Mouse (Mus musculus) kidney, embryonic 14.5 days (tissue): ENCODE results near the gene Tmem236. TPM values are rescaled to one million over a fixed set of nuclear protein-coding genes. Genes with fewer than 3 reads are reported as not detected.

Source experiments
- ATAC-seq: fragments of 200-750 bp; cut with Nextera tagmentation; 2 replicates; pipeline ENCODE4 v1.8.0; 2017; ENCODE audit warnings: moderate number of reproducible peaks, mild to moderate bottlenecking, moderate TSS enrichment, moderate library complexity; ENCODE audit not compliant: low FRiP score, low TSS enrichment
- H3K27ac ChIP-seq: fragments of 300-500 bp; sonication (generic); 2 replicates; pipeline ENCODE4 v1.5.1; 2014; ENCODE audit warnings: low read depth, mild to moderate bottlenecking, low read length, moderate library complexity, mixed read lengths
- H3K27me3 ChIP-seq: fragments of 300-500 bp; sonication (generic); 2 replicates; pipeline ENCODE4 v1.6.1; 2014; ENCODE audit warnings: mild to moderate bottlenecking, low read length; ENCODE audit not compliant: control insufficient read depth, insufficient read depth
- H3K36me3 ChIP-seq: fragments of 300-500 bp; sonication (generic); 2 replicates; pipeline ENCODE4 v1.6.1; 2014; ENCODE audit warnings: low read length, mixed read lengths; ENCODE audit not compliant: control insufficient read depth, insufficient read depth
- H3K4me1 ChIP-seq: fragments of 300-500 bp; sonication (generic); 2 replicates; pipeline ENCODE4 v1.6.1; 2014; ENCODE audit warnings: low read length, mixed read lengths; ENCODE audit not compliant: control insufficient read depth, insufficient read depth
- H3K4me2 ChIP-seq: fragments of 300-500 bp; sonication (generic); replicated peaks from 2 replicates; pipeline ENCODE4 v1.6.1; 2014; ENCODE audit warnings: low read depth, mild to moderate bottlenecking, low read length
- H3K4me3 ChIP-seq: fragments of 300-500 bp; sonication (generic); 2 replicates; pipeline ENCODE4 v1.5.1; 2014; ENCODE audit warnings: mild to moderate bottlenecking, low read length
- H3K9ac ChIP-seq: fragments of 300-500 bp; sonication (generic); 2 replicates; pipeline ENCODE4 v1.6.1; 2014; ENCODE audit warnings: low read depth, mild to moderate bottlenecking, low read length, moderate library complexity
- H3K9me3 ChIP-seq: fragments of 300-500 bp; sonication (generic); 2 replicates; pipeline ENCODE4 v1.6.1; 2016; ENCODE audit warnings: low read length; ENCODE audit not compliant: control insufficient read depth
- WGBS: fragments of 180-500 bp; shearing (Covaris S2); extraction: QIAGEN DNeasy Blood & Tissue Kit; methylation state at CpG from one replicate; pipeline ENCODE4 v1.1.7; 2014; 5-methylcytosine and 5-hydroxymethylcytosine counted together
- polyA plus RNA-seq: library from polyadenylated mRNA; unstranded; fragments of >200 nt; fragmentation: Nextera tagmentation; extraction: Ambion mirVana; gene quantifications from 2 replicates; pipeline ENCODE4 v1.2.1, GENCODE M21; 2014

Tmem236 gene
- 0.07 and 0.11 TPM in 2 replicates for polyA plus RNA-seq

DNA sequence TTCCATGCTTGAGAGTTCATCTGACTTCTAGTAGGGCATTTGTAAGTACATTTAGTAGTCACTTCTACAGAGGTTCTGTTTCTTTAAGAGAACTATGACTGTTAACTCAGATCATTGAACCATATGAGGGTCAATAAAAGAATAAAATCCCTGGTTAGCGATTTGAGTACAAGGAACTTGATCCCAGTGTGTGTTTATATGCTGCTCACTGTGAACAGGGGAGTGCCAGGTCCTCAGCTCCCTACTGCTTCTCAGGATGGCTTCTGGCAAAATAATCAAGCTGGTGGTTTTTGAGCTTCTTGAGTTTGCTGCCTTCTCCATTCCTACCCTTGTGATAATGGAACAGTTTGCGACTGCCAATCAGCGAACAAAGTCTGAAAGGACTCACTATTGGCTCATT is at the start of gene Tmem236:
TSS of gene Tmem236 (plus strand) at position 190 of the 400 bp plus-strand sequence.
- WGBS = 61% methylated on average over 3 of the region's 3 CpGs
- H3K27ac ChIP-seq = no peak within 1 kb of the TSS
- no peaks in the 10 kb centered on the region for H3K27me3 ChIP-seq
- peak; percentile 62; the same call in 1 of the 2 replicates for ATAC-seq
- no peaks in the 10 kb centered on the region for H3K36me3 ChIP-seq
- no peak within 1 kb of the TSS for H3K4me3 ChIP-seq
- no peak within 1 kb of the TSS for H3K4me2 ChIP-seq
- H3K9me3 ChIP-seq = no peaks in the 10 kb centered on the region
- H3K4me1 ChIP-seq = no peaks in the 10 kb centered on the region
- H3K9ac ChIP-seq = no peak within 1 kb of the TSS

GRCm38 (mm10) chr2:14126387-14126786 is 47.9 kb upstream of the Tmem236 start:
- WGBS = 83% methylated on average over 6 of the region's 6 CpGs
- Histone ChIP-seq H3K27ac (no peak overlapping the region), H3K4me3 (no peak overlapping the region), H3K9ac (no peak overlapping the region), H3K4me1 (no peaks in the 10 kb centered on the region), H3K4me2 (no peak overlapping the region), H3K9me3 (no peaks in the 10 kb centered on the region), H3K36me3 (peaks cover 18% of the 10 kb centered on the region; the same call in 1 of the 2 replicates), H3K27me3 (no peaks in the 10 kb centered on the region)
- no peak for ATAC-seq

DNA sequence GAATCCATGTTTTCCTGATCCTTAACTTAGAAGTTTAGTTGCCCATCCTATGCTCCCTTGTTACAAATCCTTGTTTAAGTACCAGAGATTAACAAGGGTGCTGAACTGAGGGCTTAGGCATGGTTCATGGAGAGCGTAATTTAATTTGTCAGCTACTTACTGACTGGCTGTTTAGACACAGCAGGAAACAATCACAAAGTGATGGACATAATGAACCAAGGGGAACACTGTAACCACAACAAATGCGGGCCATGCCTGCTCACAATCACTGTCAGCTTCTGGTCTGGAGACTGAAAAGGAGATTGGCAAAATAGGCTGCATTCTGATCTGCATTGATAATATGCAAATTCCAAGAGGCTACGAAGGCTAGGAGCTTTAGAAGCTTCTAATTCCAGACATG is 46.7 kb upstream of the Tmem236 start:
- no peaks in the 10 kb centered on the region for H3K9me3 ChIP-seq
- no peaks in the 10 kb centered on the region for H3K4me1 ChIP-seq
- no peak overlapping the region for H3K4me2 ChIP-seq
- peaks cover 26% of the 10 kb centered on the region; the same call in 1 of the 2 replicates for H3K36me3 ChIP-seq
- ATAC-seq = no peak
- H3K27ac ChIP-seq = no peak overlapping the region
- H3K27me3 ChIP-seq = no peaks in the 10 kb centered on the region
- H3K4me3 ChIP-seq = no peak overlapping the region
- H3K9ac ChIP-seq = no peak overlapping the region
- 72% methylated on average over 3 of the region's 3 CpGs for WGBS

GRCm38 (mm10) chr2:14130641-14131339 is 43.5 kb upstream of the Tmem236 start:
- Histone ChIP-seq H3K9ac (no peak overlapping the region), H3K4me2 (no peak overlapping the region), H3K4me3 (no peak overlapping the region), H3K27ac (no peak overlapping the region), H3K9me3 (no peaks in the 10 kb centered on the region), H3K36me3 (peaks cover 27% of the 10 kb centered on the region; the same call in 1 of the 2 replicates), H3K4me1 (no peaks in the 10 kb centered on the region), H3K27me3 (no peaks in the 10 kb centered on the region)
- WGBS = 46% methylated on average over 12 of the region's 12 CpGs
- ATAC-seq = no peak

DNA sequence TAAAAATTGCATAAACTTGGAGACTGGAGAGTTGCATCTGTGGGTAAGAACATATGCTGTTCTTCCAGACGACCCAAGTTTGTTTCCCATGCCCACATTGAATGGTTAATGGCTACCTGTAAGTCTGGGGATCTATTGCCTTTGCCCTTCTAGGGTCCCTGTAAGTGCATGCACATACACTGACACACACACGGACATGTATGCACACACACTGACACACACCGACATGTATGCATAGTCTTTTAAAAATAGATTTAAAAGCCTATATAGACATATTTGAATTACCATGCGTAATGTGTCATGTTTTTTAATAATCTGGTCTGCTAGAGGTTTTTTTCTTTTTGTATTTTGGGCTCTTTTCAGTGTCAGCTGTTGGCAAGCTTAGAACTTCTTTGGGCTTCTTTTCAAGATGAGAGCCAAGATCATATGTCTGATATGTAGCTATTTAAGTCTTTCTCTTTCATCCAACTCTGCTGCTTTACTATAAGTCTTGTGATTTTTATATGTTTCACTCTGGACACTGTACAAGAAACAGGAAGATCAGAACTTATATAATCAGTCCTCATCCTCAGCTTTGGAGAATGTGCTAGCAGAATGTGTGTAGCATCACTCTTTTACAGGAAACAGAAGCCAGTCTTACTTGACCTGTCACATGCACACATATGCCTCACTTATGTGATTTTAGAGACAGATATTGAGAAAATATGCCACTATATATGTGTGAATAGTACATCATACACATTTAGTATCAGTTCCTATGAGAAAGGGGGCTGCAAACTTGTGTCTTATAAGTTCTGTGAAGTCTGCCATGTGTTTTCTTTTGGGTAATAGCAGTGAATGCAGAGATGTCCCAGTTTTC is 41.6 kb upstream of the Tmem236 start:
- Histone ChIP-seq H3K4me1 (no peaks in the 10 kb centered on the region), H3K27me3 (no peaks in the 10 kb centered on the region), H3K9ac (no peak overlapping the region), H3K4me3 (no peak overlapping the region), H3K27ac (no peak overlapping the region), H3K36me3 (peaks cover 25% of the 10 kb centered on the region; the same call in 1 of the 2 replicates), H3K4me2 (no peak overlapping the region), H3K9me3 (no peaks in the 10 kb centered on the region)
- no peak for ATAC-seq
- 89% methylated on average over 4 of the region's 4 CpGs for WGBS

DNA sequence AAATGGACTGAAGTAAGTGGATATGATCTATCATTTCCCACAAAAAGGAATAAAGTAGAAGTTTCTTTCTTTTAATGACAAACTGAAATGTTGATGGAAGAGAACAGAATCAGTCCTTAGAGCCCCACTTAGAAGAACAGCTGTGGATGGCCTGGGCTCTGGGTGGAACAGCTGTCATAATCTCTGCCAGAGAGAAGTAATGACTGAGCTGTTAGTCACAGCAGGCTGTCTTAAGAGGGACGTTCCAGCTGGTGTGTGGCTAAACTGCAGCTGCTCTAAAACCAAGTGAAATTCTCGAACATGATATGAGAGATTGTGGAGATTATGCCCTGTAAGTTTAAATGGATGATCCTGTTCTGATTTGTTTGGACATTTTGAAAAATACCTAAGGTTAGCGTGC is 37.4 kb upstream of the Tmem236 start:
- Histone ChIP-seq H3K4me1 (no peaks in the 10 kb centered on the region), H3K27ac (no peak overlapping the region), H3K9me3 (no peaks in the 10 kb centered on the region), H3K9ac (no peak overlapping the region), H3K4me3 (no peak overlapping the region), H3K36me3 (peaks cover 22% of the 10 kb centered on the region), H3K27me3 (no peaks in the 10 kb centered on the region), H3K4me2 (no peak overlapping the region)
- WGBS = 79% methylated on average over 3 of the region's 3 CpGs
- no peak; the same call in 1 of the 2 replicates for ATAC-seq

DNA sequence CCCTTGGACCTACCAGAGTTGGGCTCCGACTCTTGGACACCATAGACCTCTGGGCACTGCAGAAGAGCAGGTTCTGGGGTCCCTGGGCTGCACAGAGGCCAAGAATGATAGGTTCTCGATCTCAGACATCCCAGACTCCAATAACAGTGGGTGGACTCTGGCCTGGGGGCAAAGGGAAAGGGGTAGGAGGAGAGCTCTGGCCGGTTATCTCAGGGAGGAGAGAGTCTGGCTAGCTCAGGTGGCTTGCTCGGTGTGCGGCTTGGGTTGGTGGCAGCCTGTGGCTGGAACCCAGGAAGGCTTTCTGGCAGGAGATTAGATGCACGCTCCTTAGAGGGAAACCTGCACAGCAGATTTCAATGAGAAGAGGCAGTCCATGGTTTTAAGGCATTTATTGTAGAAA is 34.7 kb upstream of the Tmem236 start:
- H3K27me3 ChIP-seq = no peaks in the 10 kb centered on the region
- H3K27ac ChIP-seq = no peak overlapping the region
- no peak overlapping the region for H3K9ac ChIP-seq
- ATAC-seq = no peak
- no peaks in the 10 kb centered on the region for H3K4me1 ChIP-seq
- no peaks in the 10 kb centered on the region for H3K9me3 ChIP-seq
- H3K4me2 ChIP-seq = no peak overlapping the region
- no peak overlapping the region for H3K4me3 ChIP-seq
- 92% methylated on average over 6 of the region's 6 CpGs for WGBS
- peaks cover 36% of the 10 kb centered on the region for H3K36me3 ChIP-seq

- no peaks in the 10 kb centered on the region for H3K4me1 ChIP-seq
- H3K9me3 ChIP-seq = no peaks in the 10 kb centered on the region
- no peak overlapping the region for H3K4me2 ChIP-seq
- no peaks in the 10 kb centered on the region for H3K27me3 ChIP-seq
- no peak overlapping the region for H3K9ac ChIP-seq
- 79% methylated on average over 2 of the region's 2 CpGs for WGBS
- peaks cover 38% of the 10 kb centered on the region for H3K36me3 ChIP-seq
- H3K4me3 ChIP-seq = no peak overlapping the region
- no peak for ATAC-seq
- H3K27ac ChIP-seq = no peak overlapping the region
Observed at GRCm38 (mm10) chr2:14140044-14140443, 34.3 kb upstream of the Tmem236 start.

DNA sequence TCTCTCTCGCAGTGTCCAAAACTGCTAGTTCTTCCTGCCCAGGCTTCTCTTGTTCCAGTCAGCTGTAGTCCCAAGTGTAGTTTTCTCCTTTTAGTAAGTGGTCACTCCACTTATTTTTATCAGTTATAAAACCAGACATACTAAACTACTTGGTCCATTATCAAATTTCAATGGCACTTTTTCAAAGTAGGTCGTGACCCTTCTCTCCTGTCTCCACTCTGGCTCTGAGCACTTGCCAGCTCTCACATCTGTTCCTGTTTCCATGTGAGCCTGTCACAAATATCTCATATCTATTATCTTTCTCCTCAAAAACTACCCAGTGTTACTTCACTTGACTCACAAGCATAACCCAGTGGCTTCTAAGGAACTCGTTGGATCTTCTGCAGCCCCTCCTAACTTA is 29.0 kb upstream of the Tmem236 start:
- 77% methylated on average over 3 of the region's 3 CpGs for WGBS
- no peaks in the 10 kb centered on the region for H3K9me3 ChIP-seq
- H3K4me2 ChIP-seq = no peak overlapping the region
- H3K4me3 ChIP-seq = no peak overlapping the region
- ATAC-seq = no peak
- no peaks in the 10 kb centered on the region for H3K27me3 ChIP-seq
- no peaks in the 10 kb centered on the region for H3K4me1 ChIP-seq
- H3K9ac ChIP-seq = no peak overlapping the region
- peaks cover 38% of the 10 kb centered on the region for H3K36me3 ChIP-seq
- H3K27ac ChIP-seq = no peak overlapping the region
